Mouse (Mus musculus): ENCODE results near the gene Ttc5. TPM values are rescaled to one million over a fixed set of nuclear protein-coding genes. Genes with fewer than 3 reads are reported as not detected.
"Not testable (repeated sequence)": the region's sequence is repeated elsewhere in the genome, so short reads cannot be mapped to it uniquely, and the experiment has no call there.

Gene Ttc5
- polyA plus RNA-seq, 1 experiment from 2014 or later = 104 TPM

- Histone ChIP-seq H3K27ac (replicated peaks) (no peak within 1 kb of the TSS), H3K9me3 (no peaks in the 10 kb centered on the region), H3K4me3 (no peak within 1 kb of the TSS), H3K36me3 (replicated peaks) (no peaks in the 10 kb centered on the region), H3K4me1 (no peaks in the 10 kb centered on the region), H3K27me3 (replicated peaks; ENCODE audit: low read depth, poor library complexity, severe bottlenecking) (no peaks in the 10 kb centered on the region)
- no peak for DNase-seq (ENCODE audit: low spot score)
Measured at GRCm38 (mm10) chr14:50744994-50745393, 40.3 kb downstream of the Ttc5 start, which contains the start of gene Olfr749. TSS of gene Olfr749 (minus strand) at chr14:50745094.

GRCm38 (mm10) chr14:50741584-50741983 lies 43.7 kb downstream of the Ttc5 start:
- 72% methylated on average over 2 of the region's 2 CpGs for WGBS

DNA sequence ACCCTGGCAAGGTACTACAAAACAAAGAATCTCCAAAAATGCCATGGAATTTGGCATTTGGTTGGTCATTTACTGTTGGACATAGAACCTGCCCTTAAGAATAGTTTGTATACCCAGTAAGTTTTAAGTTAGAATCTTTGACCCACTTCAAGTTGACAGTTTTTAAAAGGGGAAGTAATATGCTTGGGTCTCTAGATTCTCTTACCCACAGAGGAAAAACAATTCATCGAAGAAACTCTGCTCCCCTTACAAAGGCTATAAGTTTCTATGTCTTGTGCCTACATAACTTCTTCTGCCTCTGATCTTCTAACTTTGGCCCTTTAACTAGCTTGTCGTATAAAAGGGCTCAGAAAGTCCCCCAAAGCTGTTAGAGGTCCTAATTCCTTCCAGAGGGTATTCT lies 45.0 kb downstream of the Ttc5 start:
- Histone ChIP-seq H3K36me3 (replicated peaks) (no peaks in the 10 kb centered on the region), H3K4me3 (no peak overlapping the region)
- 69% methylated on average over 2 of the region's 2 CpGs for WGBS

More at GRCm38 (mm10) chr14:50741584-50741983, 43.7 kb downstream of the Ttc5 start:
- no peak overlapping the region for H3K4me3 ChIP-seq
- no peaks in the 10 kb centered on the region for H3K9me3 ChIP-seq
- no peak overlapping the region for H3K27ac ChIP-seq (replicated peaks)
- no peak for DNase-seq (ENCODE audit: low spot score)
- no peaks in the 10 kb centered on the region for H3K36me3 ChIP-seq (replicated peaks)
- H3K27me3 ChIP-seq (replicated peaks; ENCODE audit: low read depth, poor library complexity, severe bottlenecking) = no peaks in the 10 kb centered on the region
- no peaks in the 10 kb centered on the region for H3K4me1 ChIP-seq

DNA sequence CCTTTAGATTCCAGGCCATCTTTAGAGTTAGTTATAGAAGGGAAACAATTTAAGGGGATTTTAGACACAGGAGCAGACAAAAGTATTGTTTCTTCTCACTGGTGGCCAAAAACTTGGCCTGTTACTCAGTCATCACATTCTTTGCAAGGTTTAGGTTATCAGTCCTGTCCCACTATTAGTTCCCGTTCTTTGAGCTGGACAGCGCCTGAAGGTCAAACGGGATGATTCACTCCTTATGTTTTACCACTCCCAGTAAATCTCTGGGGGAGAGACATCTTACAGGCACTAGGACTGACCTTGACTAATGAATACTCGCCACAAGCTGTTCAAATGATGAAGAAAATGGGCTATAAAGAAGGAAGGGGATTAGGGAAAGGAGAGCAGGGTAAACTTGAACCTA lies 62.9 kb downstream of the Ttc5 start:
- 85% methylated on average over 4 of the region's 4 CpGs for WGBS
- not testable (repeated sequence) for H3K9me3 ChIP-seq; H3K36me3 ChIP-seq (replicated peaks); H3K27me3 ChIP-seq (replicated peaks; ENCODE audit: low read depth, poor library complexity, severe bottlenecking); H3K4me1 ChIP-seq; DNase-seq (ENCODE audit: low spot score); H3K4me3 ChIP-seq; H3K27ac ChIP-seq (replicated peaks)

More for the DNA sequence above, 45.0 kb downstream of the Ttc5 start:
- Histone ChIP-seq H3K27ac (replicated peaks) (no peak overlapping the region), H3K4me1 (no peaks in the 10 kb centered on the region), H3K27me3 (replicated peaks; ENCODE audit: low read depth, poor library complexity, severe bottlenecking) (no peaks in the 10 kb centered on the region), H3K9me3 (no peaks in the 10 kb centered on the region)
- no peak for DNase-seq (ENCODE audit: low spot score)

DNA sequence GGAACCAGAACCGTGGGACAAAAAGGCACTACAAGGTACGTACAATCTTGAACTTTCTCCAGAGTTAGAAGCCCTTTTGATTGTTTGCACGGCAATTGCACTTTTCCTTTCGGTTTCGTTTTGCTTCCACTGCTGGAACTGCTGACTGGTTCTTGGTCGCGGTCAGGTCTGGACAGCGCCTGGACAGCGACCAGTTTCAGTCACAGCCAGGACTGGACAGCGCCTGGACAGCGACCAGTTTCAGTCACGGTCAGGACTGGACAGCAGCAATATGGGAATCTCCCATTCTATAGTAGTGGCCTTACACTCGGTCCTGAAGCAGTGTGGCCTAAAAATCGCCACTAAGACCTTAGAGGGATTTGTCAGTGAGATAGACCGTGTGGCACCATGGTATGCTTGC lies 65.4 kb downstream of the Ttc5 start:
- WGBS = 91% methylated on average over 15 of the region's 15 CpGs
- H3K9me3 ChIP-seq; H3K4me1 ChIP-seq; H3K4me3 ChIP-seq; H3K27ac ChIP-seq (replicated peaks); H3K36me3 ChIP-seq (replicated peaks); H3K27me3 ChIP-seq (replicated peaks; ENCODE audit: low read depth, poor library complexity, severe bottlenecking): not testable (repeated sequence)
- peak; percentile 9 for DNase-seq (ENCODE audit: low spot score)

Other genes starting within 250 kb of the Ttc5 start
- not detected in 2 replicates for gene Olfr744, start 170.6 kb downstream of the Ttc5 start, polyA plus RNA-seq (2016; fragmentation: Nextera tagmentation; extraction: Ambion mirVana)
- gene Olfr745, start 146.1 kb downstream of the Ttc5 start, polyA plus RNA-seq (2016; fragmentation: Nextera tagmentation; extraction: Ambion mirVana) = not detected in 2 replicates
- not detected in 2 replicates for gene Olfr746, start 138.4 kb downstream of the Ttc5 start, polyA plus RNA-seq (2016; fragmentation: Nextera tagmentation; extraction: Ambion mirVana)
- gene Olfr747, start 92.3 kb downstream of the Ttc5 start, polyA plus RNA-seq (2016; fragmentation: Nextera tagmentation; extraction: Ambion mirVana) = not detected in 2 replicates
- gene Olfr748, start 78.1 kb downstream of the Ttc5 start, polyA plus RNA-seq (2016; fragmentation: Nextera tagmentation; extraction: Ambion mirVana) = not detected in 2 replicates
- not detected in 2 replicates for gene Olfr749, start 40.4 kb downstream of the Ttc5 start, polyA plus RNA-seq (2016; fragmentation: Nextera tagmentation; extraction: Ambion mirVana)
- not detected in 2 replicates for gene Ccnb1ip1, start 22.2 kb upstream of the Ttc5 start, polyA plus RNA-seq (2016; fragmentation: Nextera tagmentation; extraction: Ambion mirVana)
- 68.0 and 68.7 TPM in 2 replicates for gene Parp2, start 22.3 kb upstream of the Ttc5 start, polyA plus RNA-seq (2016; fragmentation: Nextera tagmentation; extraction: Ambion mirVana)
- gene Tep1, start 85.0 kb upstream of the Ttc5 start, polyA plus RNA-seq (2016; fragmentation: Nextera tagmentation; extraction: Ambion mirVana) = 4.0 and 5.5 TPM in 2 replicates
- gene Klhl33, start 112.0 kb upstream of the Ttc5 start, polyA plus RNA-seq (2016; fragmentation: Nextera tagmentation; extraction: Ambion mirVana) = 0.15 and 0.19 TPM in 2 replicates
- gene Osgep, start 139.4 kb upstream of the Ttc5 start, polyA plus RNA-seq (2016; fragmentation: Nextera tagmentation; extraction: Ambion mirVana) = 178 and 185 TPM in 2 replicates
- gene Apex1, start 139.4 kb upstream of the Ttc5 start, polyA plus RNA-seq (2016; fragmentation: Nextera tagmentation; extraction: Ambion mirVana) = 548 and 554 TPM in 2 replicates
- gene Pip4p1, start 145.3 kb upstream of the Ttc5 start, polyA plus RNA-seq (2016; fragmentation: Nextera tagmentation; extraction: Ambion mirVana) = 43.5 and 43.6 TPM in 2 replicates
- gene Pnp, start 145.6 kb upstream of the Ttc5 start, polyA plus RNA-seq (2016; fragmentation: Nextera tagmentation; extraction: Ambion mirVana) = 74.5 and 78.8 TPM in 2 replicates
- gene Gm49342, start 159.0 kb upstream of the Ttc5 start, polyA plus RNA-seq (2016; fragmentation: Nextera tagmentation; extraction: Ambion mirVana) = not detected in 2 replicates
- 0.39 and 0.84 TPM in 2 replicates for gene Pnp2, start 170.5 kb upstream of the Ttc5 start, polyA plus RNA-seq (2016; fragmentation: Nextera tagmentation; extraction: Ambion mirVana)
- not detected in 2 replicates for gene Rnase10, start 222.2 kb upstream of the Ttc5 start, polyA plus RNA-seq (2016; fragmentation: Nextera tagmentation; extraction: Ambion mirVana)